Mouse (Mus musculus) skeletal muscle tissue, adult 2 months (tissue): ENCODE measurements around the gene Heatr6.

ENCODE experiments used
- DNase-seq: peaks from one replicate; pipeline ENCODE4 v3.0.0-alpha.2; 2012; ENCODE audit warnings: low read depth, low spot score

Gene Heatr6

GRCm38 (mm10) chr11:83747376-83748265 is 5.9 kb upstream of the Heatr6 start:
- DNase-seq = no peak

- DNase-seq = no peak
These were observed 731 bp downstream of the Heatr6 start for GRCm38 (mm10) chr11:83754227-83754626.

GRCm38 (mm10) chr11:83767306-83767705 is 13.8 kb downstream of the Heatr6 start:
- DNase-seq = no peak

GRCm38 (mm10) chr11:83768976-83769375 is 15.5 kb downstream of the Heatr6 start:
- DNase-seq = no peak

GRCm38 (mm10) chr11:83771014-83771413 is 17.5 kb downstream of the Heatr6 start:
- DNase-seq = no peak

GRCm38 (mm10) chr11:83772341-83772740 is 18.8 kb downstream of the Heatr6 start:
- no peak for DNase-seq

- no peak for DNase-seq
These were observed 20.2 kb downstream of the Heatr6 start for GRCm38 (mm10) chr11:83773691-83774090.

- DNase-seq = no peak
These were observed 20.8 kb downstream of the Heatr6 start for GRCm38 (mm10) chr11:83774324-83774723.

- no peak for DNase-seq
These were observed 23.3 kb downstream of the Heatr6 start for GRCm38 (mm10) chr11:83776798-83777197.

GRCm38 (mm10) chr11:83783931-83784600 is 30.6 kb downstream of the Heatr6 start:
- no peak for DNase-seq

- no peak for DNase-seq
These were observed 31.2 kb downstream of the Heatr6 start for GRCm38 (mm10) chr11:83784661-83785060.

- peak; percentile 49 for DNase-seq
These were observed 31.9 kb downstream of the Heatr6 start for GRCm38 (mm10) chr11:83785366-83785765.

- no peak for DNase-seq
These were observed 33.3 kb downstream of the Heatr6 start for GRCm38 (mm10) chr11:83786835-83787234.

GRCm38 (mm10) chr11:83787401-83788021 is 34.0 kb downstream of the Heatr6 start:
- no peak for DNase-seq

GRCm38 (mm10) chr11:83788331-83788730 is 34.8 kb downstream of the Heatr6 start:
- no peak for DNase-seq

GRCm38 (mm10) chr11:83789259-83789658 is 35.8 kb downstream of the Heatr6 start:
- DNase-seq = peak; percentile 36

GRCm38 (mm10) chr11:83791133-83791532 is 37.6 kb downstream of the Heatr6 start:
- DNase-seq = no peak

- no peak for DNase-seq
These were observed 38.9 kb downstream of the Heatr6 start for GRCm38 (mm10) chr11:83792316-83792914.

- no peak for DNase-seq
These were observed 39.8 kb downstream of the Heatr6 start for GRCm38 (mm10) chr11:83793264-83793663.

GRCm38 (mm10) chr11:83796112-83796511 is 42.6 kb downstream of the Heatr6 start:
- DNase-seq = no peak

GRCm38 (mm10) chr11:83796980-83797608 is 43.6 kb downstream of the Heatr6 start:
- DNase-seq = no peak
